Comparison of ENCODE assay signal across 8 mouse cellular contexts in genomic region chr10:41980772-41981383, GRCm38 (mm10). TPM values are rescaled to one million over a fixed set of nuclear protein-coding genes. Genes with fewer than 3 reads are reported as not detected.
DNase-seq lines count a peak whose midpoint lies in the region; ATAC-seq lines count a peak whose summit lies in the region.

No protein-coding gene starts in this region.

- no peaks in the 10 kb centered on the region for H3K27me3 ChIP-seq in limb, embryonic 10.5 days (ENCODE audit: low read depth, poor library complexity, severe bottlenecking)
- no peaks in the 10 kb centered on the region for H3K27me3 ChIP-seq in midbrain, embryonic 16.5 days (ENCODE audit: control insufficient read depth, insufficient read depth, low read depth, low read length)

- no peak overlapping the region for H3K9ac ChIP-seq in midbrain, embryonic 16.5 days (ENCODE audit: low read depth, low read length)

- no peaks in the 10 kb centered on the region for H3K36me3 ChIP-seq in limb, embryonic 10.5 days
- H3K36me3 ChIP-seq in midbrain, embryonic 16.5 days (ENCODE audit: control insufficient read depth, insufficient read depth, low read length): no peaks in the 10 kb centered on the region

- peak; percentile 33 to 61 for DNase-seq in urinary bladder, adult 18-20 months (ENCODE audit: low spot score in 2 of 2)
- DNase-seq in urinary bladder, adult 2 months (ENCODE audit: low spot score): no peak
- DNase-seq in embryo, embryonic 10 days (ENCODE audit: low spot score): peak; percentile 86
- DNase-seq in heart, adult 8-10 months (ENCODE audit: low spot score): peak; percentile 82
- DNase-seq in kidney, adult 8-10 months: peak; percentile 84 to 85
- DNase-seq in limb, embryonic 10.5 days (ENCODE audit: low spot score): peak; percentile 58
- DNase-seq in spleen, postnatal 10 days (ENCODE audit: low spot score in 2 of 2): peak; percentile 28 to 63

- peak; percentile 45; the same call in 1 of the 2 replicates for ATAC-seq in midbrain, embryonic 16.5 days

- H3K27ac ChIP-seq in limb, embryonic 10.5 days: no peak overlapping the region
- no peak overlapping the region for H3K27ac ChIP-seq in midbrain, embryonic 16.5 days (ENCODE audit: low read length)

- H3K4me3 ChIP-seq in limb, embryonic 10.5 days: no peak overlapping the region
- no peak overlapping the region for H3K4me3 ChIP-seq in midbrain, embryonic 16.5 days (ENCODE audit: low read depth, low read length)

- no peaks in the 10 kb centered on the region for H3K9me3 ChIP-seq in limb, embryonic 10.5 days (replicated peaks)
- H3K9me3 ChIP-seq in midbrain, embryonic 16.5 days (replicated peaks; ENCODE audit: control insufficient read depth, low read length, poor library complexity, severe bottlenecking): no peaks in the 10 kb centered on the region

- peaks cover 7% of the 10 kb centered on the region; the same call in 1 of the 2 replicates for H3K4me1 ChIP-seq in limb, embryonic 10.5 days
- no peaks in the 10 kb centered on the region for H3K4me1 ChIP-seq in midbrain, embryonic 16.5 days (ENCODE audit: control insufficient read depth, insufficient read depth, low read length)

- 27% methylated on average over 6 of the region's 6 CpGs for WGBS in limb, embryonic 10.5 days
- WGBS in midbrain, embryonic 16.5 days: 26% methylated on average over 6 of the region's 6 CpGs

- no peak overlapping the region for H3K4me2 ChIP-seq in midbrain, embryonic 16.5 days (ENCODE audit: low read length)

RNA-seq across cellular contexts. Expression of gene Armc2, which starts 37.4 kb away (rescaled TPM):
- polyA plus RNA-seq in urinary bladder, adult 2 months (2012; rRNA removed): 1.8 and 1.9 TPM in 2 replicates
- 10 to 100 TPM; 22.2 to 29.8 (median 28.0) TPM for total RNA-seq in heart, adult 8-10 months (2022)
- 1.5 and 3.4 TPM in 2 replicates for polyA plus RNA-seq in limb, embryonic 10.5 days (2016; fragmentation: Nextera tagmentation; extraction: Ambion mirVana)
- 11.7 and 12.1 TPM in 2 replicates for polyA plus RNA-seq in midbrain, embryonic 16.5 days (2015; fragmentation: Nextera tagmentation; extraction: Ambion mirVana)
